Mouse (Mus musculus) limb, embryonic 12.5 days (tissue): Measurements from ENCODE around the gene Ears2. TPM values are rescaled to one million over a fixed set of nuclear protein-coding genes. Genes with fewer than 3 reads are reported as not detected.

ENCODE experiments used
- ATAC-seq: fragments of 200-750 bp; cut with Nextera tagmentation; 2 replicates; pipeline ENCODE4 v1.8.0; 2017; ENCODE audit warnings: low read depth, moderate TSS enrichment; ENCODE audit not compliant: insufficient number of reproducible peaks, insufficient read depth, low FRiP score, low TSS enrichment
- H3K27ac ChIP-seq: fragments of 300-500 bp; sonication (generic); 2 replicates; pipeline ENCODE4 v1.5.1; 2016; ENCODE audit warnings: mild to moderate bottlenecking, moderate library complexity
- H3K27me3 ChIP-seq: fragments of 300-500 bp; sonication (generic); 2 replicates; pipeline ENCODE4 v1.6.1; 2016; ENCODE audit warnings: mild to moderate bottlenecking, moderate library complexity
- H3K36me3 ChIP-seq: fragments of 300-500 bp; sonication (generic); 2 replicates; pipeline ENCODE4 v1.6.1; 2016; ENCODE audit warnings: mild to moderate bottlenecking, moderate library complexity
- H3K4me1 ChIP-seq: fragments of 300-500 bp; sonication (generic); replicated peaks from 2 replicates; pipeline ENCODE4 v1.6.1; 2016
- H3K4me2 ChIP-seq: fragments of 300-500 bp; sonication (generic); 2 replicates; pipeline ENCODE4 v1.6.1; 2016; ENCODE audit warnings: mild to moderate bottlenecking, moderate library complexity
- H3K4me3 ChIP-seq: fragments of 300-500 bp; sonication (generic); replicated peaks from 2 replicates; pipeline ENCODE4 v1.5.1; 2016; ENCODE audit warnings: mild to moderate bottlenecking
- H3K9ac ChIP-seq: fragments of 300-500 bp; sonication (generic); replicated peaks from 2 replicates; pipeline ENCODE4 v1.6.1; 2016; ENCODE audit warnings: mild to moderate bottlenecking, moderate library complexity
- H3K9me3 ChIP-seq: fragments of 300-500 bp; sonication (generic); 2 replicates; pipeline ENCODE4 v1.6.1; 2016; ENCODE audit warnings: mild to moderate bottlenecking, moderate library complexity
- WGBS: fragments of 180-500 bp; shearing (Covaris S2); methylation state at CpG from one replicate; pipeline ENCODE4 v1.1.7; 2016; 5-methylcytosine and 5-hydroxymethylcytosine counted together
- polyA plus RNA-seq: library from polyadenylated mRNA; unstranded; fragments of >200 nt; fragmentation: Nextera tagmentation; extraction: Ambion mirVana; gene quantifications from 2 replicates; pipeline ENCODE4 v1.2.1, GENCODE M21; 2016

Gene Ears2
- polyA plus RNA-seq, 1 experiment from 2014 or later: 16.1 TPM

GRCm38 (mm10) chr7:122034348-122034747 is 32.7 kb downstream of the Ears2 start:
- Histone ChIP-seq H3K9ac (no peak overlapping the region), H3K27ac (no peak overlapping the region), H3K9me3 (no peaks in the 10 kb centered on the region), H3K4me1 (no peaks in the 10 kb centered on the region), H3K27me3 (no peaks in the 10 kb centered on the region), H3K4me2 (no peak overlapping the region), H3K36me3 (peaks cover 18% of the 10 kb centered on the region), H3K4me3 (no peak overlapping the region)
- 38% methylated on average over 2 of the region's 2 CpGs for WGBS
- ATAC-seq: no peak

- no peak overlapping the region for H3K9ac ChIP-seq
- no peaks in the 10 kb centered on the region for H3K4me1 ChIP-seq
- no peaks in the 10 kb centered on the region for H3K9me3 ChIP-seq
- no peak for ATAC-seq
- H3K27me3 ChIP-seq: no peaks in the 10 kb centered on the region
- WGBS: 57% methylated on average over 3 of the region's 3 CpGs
- peaks cover 10% of the 10 kb centered on the region for H3K36me3 ChIP-seq
- H3K27ac ChIP-seq: no peak overlapping the region
- H3K4me3 ChIP-seq: no peak overlapping the region
- no peak overlapping the region for H3K4me2 ChIP-seq
Measured at GRCm38 (mm10) chr7:122033371-122033770, 33.7 kb downstream of the Ears2 start.

GRCm38 (mm10) chr7:122022131-122022530 is 44.9 kb downstream of the Ears2 start:
- ATAC-seq: no peak
- Histone ChIP-seq H3K4me3 (no peak overlapping the region), H3K9ac (no peak overlapping the region), H3K36me3 (peaks cover 5% of the 10 kb centered on the region; the same call in 1 of the 2 replicates), H3K27ac (no peak overlapping the region), H3K4me2 (no peak overlapping the region), H3K27me3 (no peaks in the 10 kb centered on the region), H3K9me3 (no peaks in the 10 kb centered on the region), H3K4me1 (peaks cover 21% of the 10 kb centered on the region)
- 95% methylated on average over 2 of the region's 2 CpGs for WGBS

GRCm38 (mm10) chr7:122020667-122021354 is 46.3 kb downstream of the Ears2 start, which contains the start of gene Gga2:
TSS of gene Gga2 (minus strand) at chr7:122021222.
- H3K27ac ChIP-seq: peak within 1 kb of the TSS; percentile 90
- H3K4me3 ChIP-seq: peak within 1 kb of the TSS; percentile 80
- H3K27me3 ChIP-seq: no peaks in the 10 kb centered on the region
- H3K9me3 ChIP-seq: no peaks in the 10 kb centered on the region
- under 1% methylated on average over 50 of the region's 50 CpGs for WGBS
- ATAC-seq: peak; percentile 79
- peaks cover 5% of the 10 kb centered on the region; the same call in 1 of the 2 replicates for H3K36me3 ChIP-seq
- peaks cover 27% of the 10 kb centered on the region for H3K4me1 ChIP-seq
- H3K4me2 ChIP-seq: peak within 1 kb of the TSS; percentile 67
- H3K9ac ChIP-seq: peak within 1 kb of the TSS; percentile 89

GRCm38 (mm10) chr7:122020273-122020666 is 46.8 kb downstream of the Ears2 start:
- H3K9me3 ChIP-seq: no peaks in the 10 kb centered on the region
- H3K4me3 ChIP-seq: peak overlapping the region; percentile 80
- H3K9ac ChIP-seq: peak overlapping the region; percentile 89
- peak overlapping the region; percentile 67 for H3K4me2 ChIP-seq
- peaks cover 5% of the 10 kb centered on the region; the same call in 1 of the 2 replicates for H3K36me3 ChIP-seq
- peaks cover 32% of the 10 kb centered on the region for H3K4me1 ChIP-seq
- no peaks in the 10 kb centered on the region for H3K27me3 ChIP-seq
- ATAC-seq: peak; percentile 13; the same call in 1 of the 2 replicates
- peak overlapping the region; percentile 90 for H3K27ac ChIP-seq
- WGBS: 0% methylated on average over 6 of the region's 6 CpGs

GRCm38 (mm10) chr7:122018978-122019377 is 48.1 kb downstream of the Ears2 start:
- H3K36me3 ChIP-seq: peaks cover 5% of the 10 kb centered on the region; the same call in 1 of the 2 replicates
- 85% methylated on average over 7 of the region's 7 CpGs for WGBS
- ATAC-seq: no peak
- H3K27ac ChIP-seq: no peak overlapping the region
- H3K4me2 ChIP-seq: peak overlapping the region; percentile 67
- H3K9me3 ChIP-seq: no peaks in the 10 kb centered on the region
- H3K9ac ChIP-seq: no peak overlapping the region
- H3K4me1 ChIP-seq: peaks cover 43% of the 10 kb centered on the region
- no peaks in the 10 kb centered on the region for H3K27me3 ChIP-seq
- H3K4me3 ChIP-seq: no peak overlapping the region

GRCm38 (mm10) chr7:122018247-122018646 is 48.8 kb downstream of the Ears2 start:
- Histone ChIP-seq H3K4me2 (peak overlapping the region; percentile 67), H3K9me3 (no peaks in the 10 kb centered on the region), H3K4me3 (no peak overlapping the region), H3K27me3 (no peaks in the 10 kb centered on the region), H3K36me3 (peaks cover 5% of the 10 kb centered on the region; the same call in 1 of the 2 replicates), H3K9ac (no peak overlapping the region), H3K27ac (0 out of 2 replicates have a peak overlapping the region, but pooled peaks have one; percentile 19), H3K4me1 (peaks cover 43% of the 10 kb centered on the region)
- WGBS: 76% methylated on average over 3 of the region's 3 CpGs
- no peak for ATAC-seq

- peaks cover 43% of the 10 kb centered on the region for H3K4me1 ChIP-seq
- no peak for ATAC-seq
- H3K27ac ChIP-seq: peak overlapping the region; percentile 69
- no peaks in the 10 kb centered on the region for H3K9me3 ChIP-seq
- 19% methylated on average over 10 of the region's 10 CpGs for WGBS
- H3K4me3 ChIP-seq: no peak overlapping the region
- H3K9ac ChIP-seq: peak overlapping the region; percentile 34; the same call in 1 of the 2 replicates
- H3K4me2 ChIP-seq: peak overlapping the region; percentile 22
- H3K27me3 ChIP-seq: no peaks in the 10 kb centered on the region
- H3K36me3 ChIP-seq: peaks cover 28% of the 10 kb centered on the region
Measured at GRCm38 (mm10) chr7:122015734-122016133, 51.3 kb downstream of the Ears2 start.

GRCm38 (mm10) chr7:122015105-122015504 is 52.0 kb downstream of the Ears2 start:
- Histone ChIP-seq H3K27ac (peak overlapping the region; percentile 69), H3K4me1 (peaks cover 43% of the 10 kb centered on the region), H3K4me2 (peak overlapping the region; percentile 22), H3K9me3 (no peaks in the 10 kb centered on the region), H3K9ac (no peak overlapping the region), H3K27me3 (no peaks in the 10 kb centered on the region), H3K4me3 (no peak overlapping the region), H3K36me3 (peaks cover 35% of the 10 kb centered on the region)
- no peak for ATAC-seq
- WGBS: 32% methylated on average over 8 of the region's 8 CpGs

- WGBS: 88% methylated on average over 10 of the region's 10 CpGs
- H3K36me3 ChIP-seq: peaks cover 53% of the 10 kb centered on the region
Measured at GRCm38 (mm10) chr7:122012949-122013348, 54.1 kb downstream of the Ears2 start.

GRCm38 (mm10) chr7:122012370-122012769 is 54.7 kb downstream of the Ears2 start:
- H3K27me3 ChIP-seq: no peaks in the 10 kb centered on the region
- WGBS: 95% methylated on average over 4 of the region's 4 CpGs
- no peak overlapping the region for H3K4me3 ChIP-seq
- ATAC-seq: no peak
- no peaks in the 10 kb centered on the region for H3K9me3 ChIP-seq
- H3K36me3 ChIP-seq: peaks cover 56% of the 10 kb centered on the region
- no peak overlapping the region for H3K9ac ChIP-seq
- no peak overlapping the region for H3K4me2 ChIP-seq
- H3K4me1 ChIP-seq: peaks cover 24% of the 10 kb centered on the region
- no peak overlapping the region for H3K27ac ChIP-seq

More at GRCm38 (mm10) chr7:122012949-122013348, 54.1 kb downstream of the Ears2 start:
- H3K4me2 ChIP-seq: no peak overlapping the region
- no peak overlapping the region for H3K4me3 ChIP-seq
- H3K27ac ChIP-seq: no peak overlapping the region
- no peaks in the 10 kb centered on the region for H3K9me3 ChIP-seq
- H3K9ac ChIP-seq: no peak overlapping the region
- ATAC-seq: no peak
- H3K4me1 ChIP-seq: peaks cover 25% of the 10 kb centered on the region
- H3K27me3 ChIP-seq: no peaks in the 10 kb centered on the region
